Mouse (Mus musculus): ENCODE measurements at regions not wholly inside any gene's neighbourhood (a gene's known extent, or its start where the extent isn't known, plus 50 kb on each side); places are given as distances from the start of the nearest gene placed in this dataset.

GRCm38 (mm10) chr3:56302346-56303185, 119.1 kb upstream of the Nbea start:
- H3K9me3 ChIP-seq (ENCODE audit: control insufficient read depth, low read length), result no peaks in the 10 kb centered on the region
- H3K27me3 ChIP-seq (ENCODE audit: control insufficient read depth, insufficient read depth, low read length), result no peaks in the 10 kb centered on the region
- no peak overlapping the region for H3K4me3 ChIP-seq (ENCODE audit: low read depth, low read length)
- H3K27ac ChIP-seq (ENCODE audit: low read depth, low read length), result no peak overlapping the region
- no peaks in the 10 kb centered on the region for H3K4me1 ChIP-seq (ENCODE audit: control insufficient read depth, insufficient read depth, low read length)
- no peaks in the 10 kb centered on the region for H3K36me3 ChIP-seq (ENCODE audit: control insufficient read depth, insufficient read depth, low read length)
- H3K4me2 ChIP-seq (ENCODE audit: low read depth, low read length), result no peak overlapping the region
- no peak overlapping the region for H3K9ac ChIP-seq (replicated peaks; ENCODE audit: low read depth, low read length)
- ATAC-seq (ENCODE audit: low read depth), result peak; percentile 93
- 7% methylated on average over 7 of the region's 7 CpGs for WGBS

- Histone ChIP-seq H3K9me3 (ENCODE audit: control insufficient read depth, low read length) (no peaks in the 10 kb centered on the region), H3K4me2 (ENCODE audit: low read depth, low read length) (no peak overlapping the region), H3K36me3 (ENCODE audit: control insufficient read depth, insufficient read depth, low read length) (no peaks in the 10 kb centered on the region), H3K9ac (replicated peaks; ENCODE audit: low read depth, low read length) (no peak overlapping the region), H3K4me3 (ENCODE audit: low read depth, low read length) (no peak overlapping the region), H3K4me1 (ENCODE audit: control insufficient read depth, insufficient read depth, low read length) (no peaks in the 10 kb centered on the region), H3K27ac (ENCODE audit: low read depth, low read length) (no peak overlapping the region), H3K27me3 (ENCODE audit: control insufficient read depth, insufficient read depth, low read length) (no peaks in the 10 kb centered on the region)
- no peak for ATAC-seq (ENCODE audit: low read depth)
- 89% methylated on average over 1 of the region's 1 CpGs for WGBS
Measured at GRCm38 (mm10) chr3:56300769-56301168, 117.3 kb upstream of the Nbea start.

- no peak for ATAC-seq (ENCODE audit: low read depth)
- Histone ChIP-seq H3K27me3 (ENCODE audit: control insufficient read depth, insufficient read depth, low read length) (no peaks in the 10 kb centered on the region), H3K9me3 (ENCODE audit: control insufficient read depth, low read length) (no peaks in the 10 kb centered on the region), H3K36me3 (ENCODE audit: control insufficient read depth, insufficient read depth, low read length) (no peaks in the 10 kb centered on the region), H3K9ac (replicated peaks; ENCODE audit: low read depth, low read length) (no peak overlapping the region), H3K4me2 (ENCODE audit: low read depth, low read length) (no peak overlapping the region), H3K4me1 (ENCODE audit: control insufficient read depth, insufficient read depth, low read length) (no peaks in the 10 kb centered on the region), H3K27ac (ENCODE audit: low read depth, low read length) (no peak overlapping the region), H3K4me3 (ENCODE audit: low read depth, low read length) (no peak overlapping the region)
- WGBS, result 75% methylated on average over 7 of the region's 7 CpGs
Measured at GRCm38 (mm10) chr3:56295578-56295977, 112.1 kb upstream of the Nbea start.

- Histone ChIP-seq H3K9ac (replicated peaks; ENCODE audit: low read depth, low read length) (no peak overlapping the region), H3K4me3 (ENCODE audit: low read depth, low read length) (no peak overlapping the region), H3K36me3 (ENCODE audit: control insufficient read depth, insufficient read depth, low read length) (no peaks in the 10 kb centered on the region), H3K27me3 (ENCODE audit: control insufficient read depth, insufficient read depth, low read length) (no peaks in the 10 kb centered on the region), H3K9me3 (ENCODE audit: control insufficient read depth, low read length) (no peaks in the 10 kb centered on the region), H3K4me1 (ENCODE audit: control insufficient read depth, insufficient read depth, low read length) (no peaks in the 10 kb centered on the region), H3K27ac (ENCODE audit: low read depth, low read length) (no peak overlapping the region), H3K4me2 (ENCODE audit: low read depth, low read length) (no peak overlapping the region)
- WGBS, result 89% methylated on average over 5 of the region's 5 CpGs
- no peak for ATAC-seq (ENCODE audit: low read depth)
Measured at GRCm38 (mm10) chr3:56281507-56281906, 98.0 kb upstream of the Nbea start.

GRCm38 (mm10) chr3:56280330-56280957, 96.9 kb upstream of the Nbea start:
- no peak overlapping the region for H3K9ac ChIP-seq (replicated peaks; ENCODE audit: low read depth, low read length)
- H3K27me3 ChIP-seq (ENCODE audit: control insufficient read depth, insufficient read depth, low read length), result no peaks in the 10 kb centered on the region
- H3K4me1 ChIP-seq (ENCODE audit: control insufficient read depth, insufficient read depth, low read length), result no peaks in the 10 kb centered on the region
- WGBS, result 90% methylated on average over 6 of the region's 6 CpGs
- H3K9me3 ChIP-seq (ENCODE audit: control insufficient read depth, low read length), result no peaks in the 10 kb centered on the region
- ATAC-seq (ENCODE audit: low read depth), result no peak
- no peaks in the 10 kb centered on the region for H3K36me3 ChIP-seq (ENCODE audit: control insufficient read depth, insufficient read depth, low read length)
- H3K4me3 ChIP-seq (ENCODE audit: low read depth, low read length), result no peak overlapping the region
- H3K4me2 ChIP-seq (ENCODE audit: low read depth, low read length), result no peak overlapping the region
- H3K27ac ChIP-seq (ENCODE audit: low read depth, low read length), result no peak overlapping the region

- no peak overlapping the region for H3K4me3 ChIP-seq (ENCODE audit: low read depth, low read length)
- no peaks in the 10 kb centered on the region for H3K9me3 ChIP-seq (ENCODE audit: control insufficient read depth, low read length)
- no peaks in the 10 kb centered on the region for H3K27me3 ChIP-seq (ENCODE audit: control insufficient read depth, insufficient read depth, low read length)
- no peak for ATAC-seq (ENCODE audit: low read depth)
- H3K9ac ChIP-seq (replicated peaks; ENCODE audit: low read depth, low read length), result no peak overlapping the region
- no peaks in the 10 kb centered on the region for H3K36me3 ChIP-seq (ENCODE audit: control insufficient read depth, insufficient read depth, low read length)
- H3K27ac ChIP-seq (ENCODE audit: low read depth, low read length), result no peak overlapping the region
- no peak overlapping the region for H3K4me2 ChIP-seq (ENCODE audit: low read depth, low read length)
- no peaks in the 10 kb centered on the region for H3K4me1 ChIP-seq (ENCODE audit: control insufficient read depth, insufficient read depth, low read length)
- WGBS, result over 99% methylated on average over 3 of the region's 3 CpGs
Measured at GRCm38 (mm10) chr3:56272587-56272986, 89.1 kb upstream of the Nbea start.

GRCm38 (mm10) chr3:56270241-56270830, 86.8 kb upstream of the Nbea start:
- H3K27ac ChIP-seq (ENCODE audit: low read depth, low read length), result no peak overlapping the region
- no peaks in the 10 kb centered on the region for H3K4me1 ChIP-seq (ENCODE audit: control insufficient read depth, insufficient read depth, low read length)
- H3K27me3 ChIP-seq (ENCODE audit: control insufficient read depth, insufficient read depth, low read length), result no peaks in the 10 kb centered on the region
- no peaks in the 10 kb centered on the region for H3K9me3 ChIP-seq (ENCODE audit: control insufficient read depth, low read length)
- ATAC-seq (ENCODE audit: low read depth), result no peak
- no peak overlapping the region for H3K4me2 ChIP-seq (ENCODE audit: low read depth, low read length)
- WGBS, result 87% methylated on average over 6 of the region's 6 CpGs
- no peak overlapping the region for H3K4me3 ChIP-seq (ENCODE audit: low read depth, low read length)
- H3K36me3 ChIP-seq (ENCODE audit: control insufficient read depth, insufficient read depth, low read length), result no peaks in the 10 kb centered on the region
- no peak overlapping the region for H3K9ac ChIP-seq (replicated peaks; ENCODE audit: low read depth, low read length)

GRCm38 (mm10) chr3:56261800-56262561, 78.5 kb upstream of the Nbea start:
- Histone ChIP-seq H3K4me1 (ENCODE audit: control insufficient read depth, insufficient read depth, low read length) (no peaks in the 10 kb centered on the region), H3K4me2 (ENCODE audit: low read depth, low read length) (no peak overlapping the region), H3K4me3 (ENCODE audit: low read depth, low read length) (no peak overlapping the region), H3K9ac (replicated peaks; ENCODE audit: low read depth, low read length) (no peak overlapping the region), H3K36me3 (ENCODE audit: control insufficient read depth, insufficient read depth, low read length) (no peaks in the 10 kb centered on the region), H3K27ac (ENCODE audit: low read depth, low read length) (no peak overlapping the region), H3K9me3 (ENCODE audit: control insufficient read depth, low read length) (no peaks in the 10 kb centered on the region), H3K27me3 (ENCODE audit: control insufficient read depth, insufficient read depth, low read length) (no peaks in the 10 kb centered on the region)
- 87% methylated on average over 3 of the region's 3 CpGs for WGBS
- no peak for ATAC-seq (ENCODE audit: low read depth)

All from neural tube, embryonic 14.5 days (tissue).